Mouse (Mus musculus) liver, adult 2 months (tissue): ENCODE data around the gene Gpr157.

ENCODE experiments used
- CTCF ChIP-seq: fragments of 200-500 bp; IDR thresholded peaks from 2 replicates; pipeline ENCODE4 v1.5.1; 2011; ENCODE audit warnings: low read depth, low read length, control low read depth
- POLR2A ChIP-seq: fragments of 200-500 bp; IDR thresholded peaks from 2 replicates; pipeline ENCODE4 v1.6.1; 2011; ENCODE audit warnings: low read length, control low read depth; ENCODE audit not compliant: insufficient read depth; ENCODE audit errors: extremely low read depth

DNA sequence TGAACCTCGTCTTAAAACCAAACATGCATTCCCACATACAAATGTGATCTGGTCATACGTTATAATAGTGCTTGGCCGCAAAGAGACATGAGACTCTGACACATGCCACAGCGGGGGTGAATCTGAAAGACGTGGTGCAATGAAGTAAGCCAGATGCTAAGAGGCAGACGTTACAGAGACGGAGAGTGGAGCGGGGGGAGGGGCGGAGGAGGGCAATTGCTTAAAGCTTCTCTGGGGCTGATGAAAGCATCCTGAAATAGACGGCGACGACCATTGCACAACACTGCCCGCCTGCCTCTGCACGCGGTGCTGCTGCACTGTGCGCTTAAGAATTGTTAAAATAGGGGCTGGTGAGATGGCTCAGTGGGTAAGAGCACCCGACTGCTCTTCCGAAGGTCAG, 11.0 kb upstream of the Gpr157 start:
- TF ChIP-seq CTCF (no peak), POLR2A (no peak)
